Mouse (Mus musculus) limb, embryonic 15.5 days (tissue): ENCODE measurements around the gene Tma7. TPM values are rescaled to one million over a fixed set of nuclear protein-coding genes. Genes with fewer than 3 reads are reported as not detected.

Experiments used
- ATAC-seq: fragments of 200-750 bp; cut with Nextera tagmentation; 2 replicates; pipeline ENCODE4 v1.8.0; 2017; ENCODE audit warnings: low read depth, moderate TSS enrichment; ENCODE audit not compliant: insufficient number of reproducible peaks, low FRiP score, low TSS enrichment
- H3K27ac ChIP-seq: fragments of 300-500 bp; sonication (generic); 2 replicates; pipeline ENCODE4 v1.5.1; 2015; ENCODE audit warnings: moderate library complexity, mild to moderate bottlenecking, inconsistent platforms
- H3K27me3 ChIP-seq: fragments of 300-500 bp; sonication (generic); 2 replicates; pipeline ENCODE4 v1.6.1; 2015; ENCODE audit warnings: inconsistent platforms
- H3K36me3 ChIP-seq: fragments of 300-500 bp; sonication (generic); 2 replicates; pipeline ENCODE4 v1.6.1; 2015; ENCODE audit warnings: inconsistent platforms
- H3K4me1 ChIP-seq: fragments of 300-500 bp; sonication (generic); 2 replicates; pipeline ENCODE4 v1.6.1; 2015; ENCODE audit warnings: inconsistent platforms
- H3K4me2 ChIP-seq: fragments of 300-500 bp; sonication (generic); 2 replicates; pipeline ENCODE4 v1.6.1; 2015; ENCODE audit warnings: mild to moderate bottlenecking, inconsistent platforms
- H3K4me3 ChIP-seq: fragments of 300-500 bp; sonication (generic); 2 replicates; pipeline ENCODE4 v1.5.1; 2015; ENCODE audit warnings: mild to moderate bottlenecking, inconsistent platforms
- H3K9ac ChIP-seq: fragments of 300-500 bp; sonication (generic); 2 replicates; pipeline ENCODE4 v1.6.1; 2015; ENCODE audit warnings: inconsistent platforms
- H3K9me3 ChIP-seq: fragments of 300-500 bp; sonication (generic); 2 replicates; pipeline ENCODE4 v1.6.1; 2016; ENCODE audit warnings: inconsistent platforms
- WGBS: fragments of 180-500 bp; shearing (Covaris S2); methylation state at CpG from one replicate; pipeline ENCODE4 v1.1.7; 2015; 5-methylcytosine and 5-hydroxymethylcytosine counted together
- polyA plus RNA-seq: library from polyadenylated mRNA; unstranded; fragments of >200 nt; fragmentation: Nextera tagmentation; extraction: Ambion mirVana; gene quantifications from 2 replicates; pipeline ENCODE4 v1.2.1, GENCODE M21; 2015

Gene Tma7
- polyA plus RNA-seq, 1 experiment from 2014 or later: 558 TPM

DNA sequence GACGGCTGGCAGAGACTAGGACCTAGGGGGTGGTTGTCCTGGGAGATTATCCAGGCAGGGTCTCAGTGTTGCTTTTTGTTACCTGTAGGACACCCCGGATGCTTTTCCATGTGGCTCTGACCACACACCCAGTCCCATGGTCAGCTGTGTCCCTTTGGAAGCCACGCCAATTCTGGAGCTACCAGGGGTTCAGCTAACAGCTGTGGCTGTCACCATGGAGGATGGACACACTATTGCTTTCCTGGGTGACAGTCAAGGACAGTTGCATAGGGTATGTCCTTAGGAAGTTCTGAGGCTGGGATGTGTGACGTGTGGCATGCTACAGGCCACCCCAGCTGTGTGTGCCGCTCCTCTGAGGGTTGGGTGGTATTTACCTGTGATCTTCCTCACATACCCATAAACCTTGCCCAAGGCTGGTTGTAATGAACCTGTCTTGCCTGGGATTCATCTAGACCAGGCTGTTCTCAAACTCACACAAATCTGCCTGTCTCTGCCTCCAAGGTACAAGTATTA lies 19.6 kb upstream of the Tma7 start:
- no peak overlapping the region for H3K27ac ChIP-seq
- H3K9ac ChIP-seq: no peak overlapping the region
- H3K4me3 ChIP-seq: no peak overlapping the region
- no peak for ATAC-seq
- H3K9me3 ChIP-seq: no peaks in the 10 kb centered on the region
- peaks cover 50% of the 10 kb centered on the region for H3K4me1 ChIP-seq
- 88% methylated on average over 5 of the region's 5 CpGs for WGBS
- H3K4me2 ChIP-seq: no peak overlapping the region
- no peaks in the 10 kb centered on the region for H3K27me3 ChIP-seq
- H3K36me3 ChIP-seq: peaks cover 56% of the 10 kb centered on the region

DNA sequence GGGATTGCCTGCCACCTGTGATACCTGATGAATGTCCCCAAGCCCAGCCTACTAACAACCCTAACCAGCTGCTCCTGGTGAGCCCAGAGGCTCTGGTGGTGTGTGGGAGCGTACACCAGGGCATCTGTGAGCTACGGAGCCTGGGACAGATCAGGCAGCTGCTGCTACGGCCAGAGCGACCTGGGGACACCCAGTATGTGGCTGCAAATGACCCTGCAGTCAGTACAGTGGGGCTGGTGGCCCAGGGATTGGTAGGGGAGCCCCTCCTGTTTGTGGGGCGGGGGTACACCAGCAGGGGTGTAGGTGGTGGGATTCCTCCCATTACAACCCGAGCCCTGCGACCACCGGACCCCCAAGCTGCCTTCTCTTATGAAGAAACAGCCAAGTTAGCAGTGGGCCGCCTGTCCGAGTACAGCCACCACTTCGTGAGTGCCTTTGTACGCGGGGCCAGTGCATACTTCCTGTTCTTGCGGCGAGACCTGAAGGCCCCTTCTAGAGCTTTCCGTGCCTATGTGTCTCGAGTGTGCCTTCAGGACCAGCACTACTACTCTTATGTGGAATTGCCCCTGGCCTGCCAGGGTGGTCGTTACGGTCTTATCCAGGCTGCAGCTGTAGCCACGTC lies 18.0 kb upstream of the Tma7 start:
- Histone ChIP-seq H3K4me1 (peaks cover 50% of the 10 kb centered on the region), H3K9me3 (no peaks in the 10 kb centered on the region), H3K27ac (no peak overlapping the region), H3K27me3 (no peaks in the 10 kb centered on the region), H3K9ac (no peak overlapping the region), H3K4me3 (no peak overlapping the region), H3K4me2 (no peak overlapping the region), H3K36me3 (peaks cover 41% of the 10 kb centered on the region)
- ATAC-seq: no peak
- WGBS: 84% methylated on average over 20 of the region's 20 CpGs

DNA sequence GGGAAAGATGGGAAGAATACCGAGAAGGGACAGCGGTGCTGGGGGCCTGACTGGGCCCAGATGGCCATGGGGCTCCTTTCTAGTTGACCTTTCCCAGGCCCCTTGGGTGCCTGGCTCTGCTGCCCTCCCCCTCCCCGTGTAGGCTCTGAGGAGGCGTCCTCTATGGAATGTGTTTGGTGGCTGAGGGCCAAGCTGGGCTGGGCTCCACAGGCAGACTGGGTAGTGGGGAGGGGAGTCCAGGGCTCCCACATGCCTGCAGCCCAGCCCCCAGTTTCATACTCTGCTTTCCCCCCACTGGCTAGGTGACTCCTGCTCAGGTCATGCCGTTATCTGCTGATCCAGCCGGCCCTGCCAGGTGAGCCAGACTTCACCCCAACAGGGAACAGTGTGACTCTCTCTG lies 16.6 kb upstream of the Tma7 start:
- H3K27ac ChIP-seq: peak overlapping the region; percentile 100
- peak overlapping the region; percentile 8 for H3K4me3 ChIP-seq
- no peak overlapping the region for H3K9ac ChIP-seq
- 0 out of 2 replicates have a peak, but pooled peaks have one; percentile 16 for ATAC-seq
- H3K27me3 ChIP-seq: no peaks in the 10 kb centered on the region
- 34% methylated on average over 6 of the region's 6 CpGs for WGBS
- H3K4me2 ChIP-seq: peak overlapping the region; percentile 81
- H3K9me3 ChIP-seq: no peaks in the 10 kb centered on the region
- H3K4me1 ChIP-seq: peaks cover 49% of the 10 kb centered on the region
- H3K36me3 ChIP-seq: peaks cover 32% of the 10 kb centered on the region

DNA sequence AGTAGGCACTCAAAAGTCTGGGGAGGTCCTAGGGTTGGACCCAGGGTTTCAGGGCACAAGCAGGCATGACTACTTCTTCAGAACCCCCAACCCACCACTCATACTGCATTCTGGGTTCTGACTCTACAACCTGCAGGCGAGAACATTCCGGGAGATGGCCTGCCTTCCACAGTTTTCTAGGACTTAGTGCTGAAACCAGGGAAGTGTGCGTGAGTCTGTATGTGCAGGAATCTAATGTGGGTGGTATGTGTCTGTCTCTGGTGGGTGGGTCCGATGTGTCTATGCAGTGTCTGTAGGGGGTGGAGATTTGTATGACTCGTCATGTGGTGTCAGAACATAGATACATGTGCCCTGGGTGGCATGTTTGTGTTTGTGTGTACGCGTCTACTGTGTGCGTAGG lies 16.0 kb upstream of the Tma7 start:
- no peaks in the 10 kb centered on the region for H3K27me3 ChIP-seq
- peak overlapping the region; percentile 81 for H3K4me2 ChIP-seq
- no peak for ATAC-seq
- no peaks in the 10 kb centered on the region for H3K9me3 ChIP-seq
- H3K27ac ChIP-seq: peak overlapping the region; percentile 100
- peaks cover 52% of the 10 kb centered on the region for H3K4me1 ChIP-seq
- WGBS: 80% methylated on average over 8 of the region's 8 CpGs
- peak overlapping the region; percentile 11 for H3K4me3 ChIP-seq
- no peak overlapping the region for H3K9ac ChIP-seq
- peaks cover 26% of the 10 kb centered on the region for H3K36me3 ChIP-seq

DNA sequence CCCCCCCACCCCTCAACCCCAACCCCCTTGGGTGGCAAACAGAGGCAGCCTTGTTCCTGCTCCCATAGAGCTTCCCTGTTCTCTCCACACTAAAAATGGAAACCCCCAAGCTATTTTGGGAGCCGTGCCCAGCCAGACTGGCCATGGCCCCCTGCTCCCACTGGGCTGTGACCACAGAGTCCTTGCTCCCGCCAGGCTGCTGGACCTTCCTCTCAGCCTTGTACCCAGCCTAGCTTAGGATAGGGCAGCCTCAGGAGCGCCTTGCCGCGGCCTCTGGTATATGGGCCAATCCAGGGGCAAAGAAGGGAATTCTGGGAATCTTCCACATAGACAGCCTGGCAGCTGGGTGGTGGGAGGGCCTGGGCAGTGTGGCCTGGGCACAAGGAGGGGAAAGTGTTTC lies 15.4 kb upstream of the Tma7 start:
- H3K9me3 ChIP-seq: no peaks in the 10 kb centered on the region
- 56% methylated on average over 5 of the region's 5 CpGs for WGBS
- peak overlapping the region; percentile 100 for H3K27ac ChIP-seq
- H3K27me3 ChIP-seq: no peaks in the 10 kb centered on the region
- ATAC-seq: peak; percentile 38; the same call in 1 of the 2 replicates
- peak overlapping the region; percentile 11; the same call in 1 of the 2 replicates for H3K4me3 ChIP-seq
- H3K4me2 ChIP-seq: peak overlapping the region; percentile 81
- H3K4me1 ChIP-seq: peaks cover 52% of the 10 kb centered on the region
- H3K9ac ChIP-seq: no peak overlapping the region
- H3K36me3 ChIP-seq: peaks cover 24% of the 10 kb centered on the region

DNA sequence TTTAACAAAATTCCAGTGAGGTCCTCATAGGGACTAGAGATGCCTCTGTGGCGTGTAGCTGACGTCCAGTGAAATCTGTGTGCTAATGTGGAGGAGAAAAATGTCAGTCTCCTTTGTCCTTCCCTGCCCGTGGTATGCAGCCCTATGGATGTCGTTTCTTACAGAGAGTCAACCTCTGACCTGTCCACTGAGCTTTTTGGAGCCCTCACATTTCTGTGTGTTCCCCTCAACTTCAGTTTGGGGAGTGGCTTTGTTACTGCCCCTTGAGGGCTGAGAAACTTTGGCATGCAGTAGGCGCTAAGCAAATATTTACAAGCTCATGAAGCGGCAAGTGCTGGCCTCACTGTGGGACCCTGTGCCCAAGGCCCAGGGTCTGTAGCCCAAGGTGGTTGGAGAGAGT lies 14.9 kb upstream of the Tma7 start:
- WGBS: 21% methylated on average over 6 of the region's 6 CpGs
- Histone ChIP-seq H3K27ac (peak overlapping the region; percentile 100), H3K4me2 (peak overlapping the region; percentile 81), H3K36me3 (peaks cover 23% of the 10 kb centered on the region), H3K4me1 (peaks cover 52% of the 10 kb centered on the region), H3K27me3 (no peaks in the 10 kb centered on the region), H3K9ac (peak overlapping the region; percentile 8; the same call in 1 of the 2 replicates), H3K4me3 (peak overlapping the region; percentile 70), H3K9me3 (no peaks in the 10 kb centered on the region)
- ATAC-seq: no peak

DNA sequence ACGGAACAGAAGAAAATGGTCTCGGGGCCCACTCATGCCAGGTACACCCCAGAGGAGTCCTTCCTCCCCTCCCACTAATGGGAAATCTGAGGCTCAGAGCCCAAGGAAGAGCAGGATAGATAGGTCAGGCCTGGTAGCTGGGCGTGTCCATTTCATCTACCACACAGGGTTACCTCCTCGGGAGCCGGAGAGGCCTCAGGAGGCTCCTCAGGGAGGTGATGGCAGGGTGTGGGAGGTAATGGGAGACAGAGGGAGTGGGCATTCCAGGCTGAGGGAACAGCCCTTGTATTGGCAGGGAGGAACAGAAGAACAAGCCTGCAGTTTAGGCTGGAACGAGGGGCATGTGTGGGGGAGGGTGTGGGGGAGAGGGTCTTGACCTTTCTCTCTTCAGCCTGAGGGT lies 14.5 kb upstream of the Tma7 start:
- Histone ChIP-seq H3K4me1 (peaks cover 52% of the 10 kb centered on the region), H3K4me3 (peak overlapping the region; percentile 70), H3K27me3 (no peaks in the 10 kb centered on the region), H3K9ac (peak overlapping the region; percentile 8; the same call in 1 of the 2 replicates), H3K36me3 (peaks cover 22% of the 10 kb centered on the region), H3K4me2 (peak overlapping the region; percentile 81), H3K9me3 (no peaks in the 10 kb centered on the region), H3K27ac (peak overlapping the region; percentile 100)
- 20% methylated on average over 6 of the region's 6 CpGs for WGBS
- no peak for ATAC-seq

DNA sequence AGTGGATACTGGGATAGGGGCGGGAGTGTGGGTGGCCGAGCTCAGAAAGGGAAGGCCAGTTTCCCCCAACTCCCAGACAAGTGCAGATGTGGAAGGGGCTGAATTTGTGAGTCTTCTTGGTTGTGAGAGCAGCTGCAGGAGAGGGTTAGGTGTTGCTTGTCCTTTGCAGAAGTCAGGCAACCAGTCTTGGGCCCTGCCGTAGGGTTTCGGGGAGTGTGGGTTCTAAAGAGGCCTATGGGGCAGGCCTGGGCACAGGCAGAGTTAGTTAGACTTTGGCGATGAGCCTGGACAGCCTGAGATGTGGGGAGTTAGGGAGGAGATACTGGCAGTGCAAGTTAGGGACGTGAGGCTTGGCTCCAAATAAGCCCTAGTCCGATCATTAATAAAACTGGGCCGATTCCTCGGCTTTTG lies 13.9 kb upstream of the Tma7 start:
- peak overlapping the region; percentile 70 for H3K4me3 ChIP-seq
- peaks cover 52% of the 10 kb centered on the region for H3K4me1 ChIP-seq
- 10% methylated on average over 9 of the region's 9 CpGs for WGBS
- H3K27ac ChIP-seq: peak overlapping the region; percentile 100
- no peaks in the 10 kb centered on the region for H3K27me3 ChIP-seq
- peak overlapping the region; percentile 65 for H3K9ac ChIP-seq
- ATAC-seq: no peak
- H3K4me2 ChIP-seq: peak overlapping the region; percentile 81
- H3K9me3 ChIP-seq: no peaks in the 10 kb centered on the region
- peaks cover 26% of the 10 kb centered on the region for H3K36me3 ChIP-seq

DNA sequence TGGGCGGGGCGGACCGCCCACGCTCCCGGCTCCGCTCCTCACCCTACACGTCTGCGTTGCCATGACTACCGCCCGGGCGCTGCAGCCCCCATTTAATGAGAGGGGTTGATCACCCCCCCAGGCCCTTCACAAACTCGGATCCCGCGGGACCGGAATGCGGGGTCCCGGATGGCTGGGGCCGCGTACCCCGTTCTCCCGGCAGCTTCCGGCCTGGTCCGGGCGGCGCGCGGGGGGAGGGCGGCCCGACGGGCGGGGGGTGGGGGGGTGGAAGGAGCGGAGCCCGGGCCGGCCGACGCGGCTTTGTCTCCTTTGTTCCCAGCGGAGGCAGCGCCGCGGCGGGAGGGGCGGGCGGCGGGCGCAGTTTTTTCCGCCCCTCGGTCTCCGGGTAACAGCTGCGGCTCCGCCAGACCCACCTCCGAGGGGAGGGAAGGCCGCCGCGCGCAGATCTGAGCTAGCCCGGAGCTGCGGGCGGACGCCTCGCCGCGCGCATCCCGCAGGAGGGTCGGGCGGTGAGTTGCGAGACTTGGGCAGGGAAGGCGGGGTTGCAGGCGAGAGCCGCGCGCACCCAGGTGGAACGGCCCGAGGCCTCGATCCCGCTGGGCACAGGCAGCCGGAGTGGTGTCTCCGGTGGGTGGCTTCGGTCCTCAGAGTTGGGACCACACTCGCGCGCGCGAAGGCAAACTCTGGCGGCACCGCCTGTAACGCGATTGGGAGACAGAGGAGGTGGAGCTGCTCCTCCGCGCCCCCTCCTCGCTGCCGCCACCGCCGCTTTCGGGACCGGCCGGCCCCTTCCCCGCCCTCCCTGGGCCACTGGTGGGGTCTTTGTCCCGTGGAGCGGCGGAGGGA lies 13.0 kb upstream of the Tma7 start, which contains the start of gene Plxnb1:
Gene Plxnb1 (plus strand): TSS at position 253 of the 846 bp plus-strand sequence.
- Histone ChIP-seq H3K27me3 (no peaks in the 10 kb centered on the region), H3K4me2 (peak within 1 kb of the TSS; percentile 81), H3K9me3 (no peaks in the 10 kb centered on the region), H3K4me1 (peaks cover 52% of the 10 kb centered on the region), H3K36me3 (peaks cover 26% of the 10 kb centered on the region), H3K4me3 (peak within 1 kb of the TSS; percentile 70), H3K27ac (peak within 1 kb of the TSS; percentile 100), H3K9ac (peak within 1 kb of the TSS; percentile 65)
- ATAC-seq: peak; percentile 22
- under 1% methylated on average over 98 of the region's 102 CpGs for WGBS

DNA sequence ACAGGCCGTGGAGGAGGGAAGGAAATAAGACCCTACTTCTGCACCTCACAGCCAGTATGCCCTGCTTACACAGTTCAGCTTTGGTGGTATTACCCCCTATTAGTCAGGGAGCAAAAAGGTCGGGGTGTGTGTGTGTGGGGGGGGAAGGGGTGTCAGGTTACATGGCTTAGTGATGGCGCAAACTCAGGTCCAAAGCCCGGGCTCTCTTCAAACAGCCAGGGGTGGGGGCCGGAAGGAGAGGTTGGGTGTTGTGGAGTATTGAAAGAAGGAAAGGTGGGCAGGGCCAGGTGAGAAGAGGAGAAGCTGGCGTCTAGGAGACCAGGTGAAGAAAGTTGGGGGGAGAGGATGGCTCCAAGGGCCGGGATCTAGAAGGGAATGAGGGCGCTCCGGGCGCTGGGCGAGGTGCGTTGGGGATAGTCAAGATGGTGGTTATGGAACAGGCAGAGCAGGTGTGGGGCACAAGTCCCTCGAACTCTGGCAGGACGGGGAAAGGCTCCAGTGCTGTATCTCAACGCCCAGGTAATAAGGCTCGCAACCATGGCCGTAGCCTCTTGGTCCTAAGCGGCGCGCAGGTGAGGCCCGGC lies 12.3 kb upstream of the Tma7 start:
- H3K9me3 ChIP-seq: no peaks in the 10 kb centered on the region
- peak overlapping the region; percentile 81 for H3K4me2 ChIP-seq
- peak overlapping the region; percentile 100 for H3K27ac ChIP-seq
- peaks cover 25% of the 10 kb centered on the region for H3K36me3 ChIP-seq
- H3K4me3 ChIP-seq: peak overlapping the region; percentile 70
- ATAC-seq: no peak; the same call in 1 of the 2 replicates
- no peaks in the 10 kb centered on the region for H3K27me3 ChIP-seq
- H3K4me1 ChIP-seq: peaks cover 51% of the 10 kb centered on the region
- peak overlapping the region; percentile 65 for H3K9ac ChIP-seq
- WGBS: 1% methylated on average over 21 of the region's 21 CpGs

DNA sequence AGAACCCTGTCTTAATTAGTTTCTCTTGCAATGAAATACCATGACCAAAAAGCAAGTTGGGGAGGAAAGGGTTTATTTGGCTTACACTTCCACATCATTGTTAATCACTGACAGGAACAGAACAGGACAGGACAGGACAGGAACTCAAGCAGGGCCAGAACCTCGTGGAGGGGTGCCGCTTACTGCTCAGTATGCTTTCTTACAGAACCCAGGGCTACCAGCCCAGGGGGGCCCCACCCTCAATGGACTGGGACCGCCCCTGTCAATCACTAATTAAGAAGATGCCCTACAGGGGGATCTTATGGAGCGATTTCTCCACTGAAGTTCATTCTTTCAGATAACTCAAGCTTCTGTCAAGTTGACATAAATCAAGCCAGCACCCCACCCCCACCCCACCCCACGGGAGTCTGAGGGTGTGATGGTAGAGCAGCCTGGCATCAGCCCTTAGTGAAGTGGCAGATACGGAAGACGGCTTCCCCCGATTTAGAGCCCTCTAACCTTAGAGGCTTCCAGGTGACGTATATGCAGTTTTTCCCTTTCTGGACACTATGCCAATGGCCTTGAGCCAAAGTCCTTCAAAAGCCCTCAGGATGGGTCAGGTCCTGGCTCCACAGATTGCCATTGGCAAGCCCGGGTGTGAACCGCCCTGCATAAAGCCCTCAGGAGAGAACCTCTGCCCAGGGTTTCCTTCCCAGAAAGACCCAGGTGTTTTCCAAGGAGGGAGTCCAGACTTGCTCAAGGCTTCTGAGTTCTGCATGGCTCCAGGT lies 11.6 kb upstream of the Tma7 start:
- H3K4me1 ChIP-seq: peaks cover 44% of the 10 kb centered on the region
- peaks cover 28% of the 10 kb centered on the region for H3K36me3 ChIP-seq
- peak overlapping the region; percentile 81 for H3K4me2 ChIP-seq
- 17% methylated on average over 11 of the region's 11 CpGs for WGBS
- H3K4me3 ChIP-seq: peak overlapping the region; percentile 70
- peak overlapping the region; percentile 100 for H3K27ac ChIP-seq
- no peaks in the 10 kb centered on the region for H3K27me3 ChIP-seq
- no peak overlapping the region for H3K9ac ChIP-seq
- H3K9me3 ChIP-seq: no peaks in the 10 kb centered on the region
- no peak for ATAC-seq
